Mouse (Mus musculus): ENCODE data around the gene Gm10354. TPM values are rescaled to one million over a fixed set of nuclear protein-coding genes. Genes with fewer than 3 reads are reported as not detected.
"Not testable (repeated sequence)": the region's sequence is repeated elsewhere in the genome, so short reads cannot be mapped to it uniquely, and the experiment has no call there.

Gm10354 gene
- polyA plus RNA-seq, 1 experiment from 2014 or later, result not detected

DNA sequence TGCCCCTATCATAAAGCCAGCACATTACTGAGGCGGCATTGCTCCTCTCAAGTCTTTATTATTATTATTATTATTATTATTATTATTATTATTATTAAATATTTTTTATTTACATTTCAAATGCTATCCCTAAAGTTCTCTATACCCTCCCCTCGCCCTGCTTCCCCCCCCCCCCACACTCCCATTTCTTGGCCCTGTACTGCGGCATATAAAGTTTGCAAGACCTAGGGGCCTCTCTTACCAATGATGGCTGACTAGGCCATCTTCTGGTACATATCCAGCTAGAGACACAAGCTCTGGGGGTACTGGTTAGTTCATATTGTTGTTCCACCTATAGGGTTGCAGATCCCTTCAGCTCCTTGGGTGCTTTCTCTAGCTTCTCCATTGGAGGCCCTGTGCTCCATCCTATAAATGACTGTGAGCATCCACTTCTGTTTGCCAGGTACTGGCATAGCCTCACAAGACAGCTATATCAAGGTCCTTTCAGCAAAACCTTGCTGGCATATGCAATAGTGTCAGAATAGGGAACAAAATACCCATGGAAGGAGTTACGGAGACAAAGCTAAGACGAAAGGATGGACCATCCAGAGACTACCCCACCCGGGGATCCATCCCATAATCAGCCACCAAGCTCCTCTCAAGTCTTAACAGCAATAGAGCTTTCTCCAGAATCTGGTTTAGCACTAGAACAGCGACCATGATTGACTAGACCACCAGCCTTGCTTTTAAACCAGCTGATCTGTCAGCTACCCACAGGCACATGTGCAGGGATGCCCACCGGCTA, 11.8 kb upstream of the Gm10354 start:
- H3K27me3 ChIP-seq; H3K4me1 ChIP-seq; H3K9ac ChIP-seq; H3K27ac ChIP-seq; H3K4me2 ChIP-seq; H3K4me3 ChIP-seq (replicated peaks); H3K36me3 ChIP-seq (replicated peaks): not testable (repeated sequence)
- H3K9me3 ChIP-seq, result peaks cover 20% of the 10 kb centered on the region
- WGBS, result 78% methylated on average over 8 of the region's 8 CpGs
- ATAC-seq (ENCODE audit: low FRiP score), result 0 out of 2 replicates have a peak, but pooled peaks have one; percentile 39

DNA sequence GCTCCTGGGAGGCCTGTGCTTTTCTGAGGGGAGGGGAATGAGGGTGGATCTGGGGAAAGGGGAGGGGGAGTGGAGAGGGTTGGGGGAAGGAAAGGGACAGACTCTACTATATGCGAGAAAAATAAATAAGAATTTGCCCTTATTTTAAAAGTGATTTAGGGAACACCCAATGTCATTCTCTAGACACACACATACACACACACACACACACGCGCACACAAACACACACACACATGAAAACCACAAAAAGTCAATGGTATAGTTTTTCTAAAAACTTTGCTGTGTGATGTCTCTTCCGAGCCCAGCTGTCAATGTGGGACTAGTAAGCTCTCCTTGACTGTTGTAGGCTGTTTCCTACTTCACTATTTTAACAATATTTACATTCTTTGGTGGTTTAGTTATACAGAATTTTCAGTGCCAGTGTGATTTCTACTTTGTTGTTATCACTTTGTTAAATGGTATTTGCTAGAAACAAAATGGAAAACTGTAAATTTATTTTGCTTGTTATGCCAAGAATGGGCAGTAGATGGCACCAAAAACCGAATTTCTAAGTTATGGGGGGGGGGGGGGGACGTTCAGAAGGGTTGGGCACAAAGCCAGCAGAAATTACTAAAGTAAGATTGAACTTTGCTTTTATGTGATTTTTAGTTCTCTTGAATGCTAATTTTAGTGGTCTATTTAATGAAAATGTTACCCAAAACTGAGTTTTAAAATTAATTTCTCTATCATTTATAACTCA, 8.1 kb upstream of the Gm10354 start:
- H3K27ac ChIP-seq; H3K36me3 ChIP-seq (replicated peaks); H3K9ac ChIP-seq; H3K27me3 ChIP-seq; H3K4me2 ChIP-seq; H3K4me1 ChIP-seq; H3K4me3 ChIP-seq (replicated peaks): not testable (repeated sequence)
- 46% methylated on average over 6 of the region's 6 CpGs for WGBS
- ATAC-seq (ENCODE audit: low FRiP score), result peak; percentile 71
- peaks cover 20% of the 10 kb centered on the region for H3K9me3 ChIP-seq

DNA sequence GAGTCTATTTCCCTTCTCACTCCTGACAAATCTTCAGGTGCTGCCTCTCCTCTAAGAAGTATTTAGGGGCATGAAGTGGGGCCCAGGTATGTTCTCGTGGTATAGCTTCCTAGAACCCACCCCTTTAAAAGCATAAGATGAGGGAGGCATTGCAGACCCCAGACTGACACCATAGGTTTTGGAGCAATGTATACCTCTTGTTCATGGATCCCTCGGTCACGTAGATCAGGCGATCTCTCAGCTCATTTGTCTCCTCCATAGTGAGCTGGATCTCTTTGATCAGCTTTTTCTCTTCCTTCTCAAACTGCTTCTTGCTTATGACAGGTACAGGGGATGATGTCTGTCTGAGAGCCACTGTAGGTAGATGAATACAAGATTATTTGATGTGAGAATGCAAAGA, 1.4 kb downstream of the Gm10354 start:
- not testable (repeated sequence) for H3K36me3 ChIP-seq (replicated peaks); H3K4me2 ChIP-seq; H3K4me1 ChIP-seq; H3K9ac ChIP-seq; H3K27me3 ChIP-seq; H3K4me3 ChIP-seq (replicated peaks); ATAC-seq (ENCODE audit: low FRiP score); H3K27ac ChIP-seq
- WGBS, result 71% methylated on average over 4 of the region's 4 CpGs
- peaks cover 32% of the 10 kb centered on the region for H3K9me3 ChIP-seq

DNA sequence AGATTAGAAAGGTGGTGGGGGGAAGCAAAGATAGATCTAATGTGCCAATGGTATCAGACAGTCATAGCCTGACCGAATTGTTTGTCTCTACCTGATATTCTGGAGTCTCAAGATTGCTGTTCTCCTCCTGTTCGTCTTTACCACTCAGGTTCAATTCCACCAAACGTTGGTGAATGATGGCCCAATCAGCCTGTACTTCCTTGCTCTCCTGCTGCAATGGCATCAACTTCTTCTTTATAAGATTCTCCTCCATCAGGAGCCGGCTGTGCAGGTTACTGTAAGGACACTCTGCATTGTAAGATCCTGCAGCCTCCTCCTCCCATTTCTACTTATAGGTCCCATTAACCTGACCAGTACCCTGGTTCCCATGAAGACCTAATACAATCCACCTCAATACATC, 3.4 kb downstream of the Gm10354 start:
- WGBS, result 71% methylated on average over 4 of the region's 4 CpGs
- H3K9me3 ChIP-seq, result peaks cover 39% of the 10 kb centered on the region

DNA sequence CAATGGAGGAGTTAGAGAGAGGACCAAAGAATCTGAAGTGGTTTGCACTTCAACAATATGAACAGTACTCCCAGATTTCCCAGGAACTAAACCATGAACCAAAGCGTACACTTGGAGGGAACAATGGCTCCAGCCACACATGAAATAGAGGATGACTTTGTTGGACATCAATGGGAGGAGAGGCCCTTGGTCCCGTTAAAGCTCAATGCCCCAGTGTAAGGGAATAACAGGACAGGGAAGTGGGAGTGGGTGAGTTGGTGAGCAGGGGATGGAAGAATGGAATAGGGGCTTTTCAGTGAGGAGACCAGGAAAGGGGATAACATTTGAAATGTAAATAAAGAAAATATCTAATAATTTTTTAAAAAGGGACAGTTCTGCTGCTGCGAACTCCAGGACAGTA, 5.9 kb downstream of the Gm10354 start:
- not testable (repeated sequence) for H3K4me2 ChIP-seq; H3K36me3 ChIP-seq (replicated peaks); H3K4me3 ChIP-seq (replicated peaks); H3K9ac ChIP-seq; H3K27me3 ChIP-seq; ATAC-seq (ENCODE audit: low FRiP score); H3K4me1 ChIP-seq; H3K27ac ChIP-seq
- H3K9me3 ChIP-seq, result peaks cover 27% of the 10 kb centered on the region
- WGBS, result 82% methylated on average over 3 of the region's 3 CpGs

More for the DNA sequence above, 3.4 kb downstream of the Gm10354 start:
- H3K27me3 ChIP-seq; H3K27ac ChIP-seq; H3K4me1 ChIP-seq; H3K9ac ChIP-seq; H3K4me3 ChIP-seq (replicated peaks); H3K4me2 ChIP-seq; ATAC-seq (ENCODE audit: low FRiP score); H3K36me3 ChIP-seq (replicated peaks): not testable (repeated sequence)

DNA sequence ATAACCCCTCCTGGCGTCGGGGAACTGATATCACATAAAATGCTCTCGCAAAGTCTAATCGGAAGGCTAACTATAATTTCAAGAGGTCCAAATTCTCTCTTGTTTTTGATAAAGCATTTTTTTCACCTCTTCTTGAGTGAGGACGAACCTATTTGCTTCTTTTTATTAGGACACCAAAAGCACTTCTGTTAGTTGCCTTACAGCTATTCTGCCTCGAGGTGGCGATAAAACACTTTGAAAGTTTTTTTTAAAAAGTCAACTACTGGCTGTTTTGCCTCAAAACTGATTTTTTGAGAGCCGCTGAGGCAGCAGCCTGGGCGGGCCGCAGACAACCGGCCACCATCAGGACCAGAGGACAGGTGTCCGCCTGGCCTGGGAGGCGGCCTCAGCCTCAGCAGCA, 14.9 kb downstream of the Gm10354 start:
- H3K27me3 ChIP-seq; H3K4me2 ChIP-seq; ATAC-seq (ENCODE audit: low FRiP score); H3K4me3 ChIP-seq (replicated peaks); H3K9ac ChIP-seq; H3K27ac ChIP-seq; H3K36me3 ChIP-seq (replicated peaks); H3K4me1 ChIP-seq: not testable (repeated sequence)
- H3K9me3 ChIP-seq, result peaks cover 17% of the 10 kb centered on the region
- WGBS, result 80% methylated on average over 13 of the region's 13 CpGs

DNA sequence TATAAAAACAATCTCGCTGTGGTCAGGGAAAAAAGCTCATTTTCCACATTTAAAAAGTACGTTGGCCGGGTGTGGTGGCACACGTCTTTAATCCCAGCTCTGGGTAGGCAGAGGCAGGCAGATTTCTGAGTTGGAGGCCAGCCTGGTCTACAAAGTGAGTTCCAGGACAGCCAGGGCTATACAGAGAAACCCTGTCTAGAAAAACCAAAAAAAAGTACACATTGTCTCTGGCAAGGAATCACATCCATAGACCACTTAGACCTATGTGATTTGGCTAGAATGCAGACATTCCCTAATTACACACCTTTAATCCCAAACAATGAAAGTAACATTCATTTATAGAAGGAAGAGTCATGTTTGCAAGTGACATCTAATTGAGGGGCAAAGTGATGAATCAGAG, 17.2 kb downstream of the Gm10354 start:
- H3K27ac ChIP-seq; H3K27me3 ChIP-seq; H3K4me1 ChIP-seq; H3K9ac ChIP-seq; H3K4me3 ChIP-seq (replicated peaks); H3K36me3 ChIP-seq (replicated peaks); H3K4me2 ChIP-seq; ATAC-seq (ENCODE audit: low FRiP score): not testable (repeated sequence)
- H3K9me3 ChIP-seq, result peaks cover 22% of the 10 kb centered on the region
- 79% methylated on average over 4 of the region's 4 CpGs for WGBS

DNA sequence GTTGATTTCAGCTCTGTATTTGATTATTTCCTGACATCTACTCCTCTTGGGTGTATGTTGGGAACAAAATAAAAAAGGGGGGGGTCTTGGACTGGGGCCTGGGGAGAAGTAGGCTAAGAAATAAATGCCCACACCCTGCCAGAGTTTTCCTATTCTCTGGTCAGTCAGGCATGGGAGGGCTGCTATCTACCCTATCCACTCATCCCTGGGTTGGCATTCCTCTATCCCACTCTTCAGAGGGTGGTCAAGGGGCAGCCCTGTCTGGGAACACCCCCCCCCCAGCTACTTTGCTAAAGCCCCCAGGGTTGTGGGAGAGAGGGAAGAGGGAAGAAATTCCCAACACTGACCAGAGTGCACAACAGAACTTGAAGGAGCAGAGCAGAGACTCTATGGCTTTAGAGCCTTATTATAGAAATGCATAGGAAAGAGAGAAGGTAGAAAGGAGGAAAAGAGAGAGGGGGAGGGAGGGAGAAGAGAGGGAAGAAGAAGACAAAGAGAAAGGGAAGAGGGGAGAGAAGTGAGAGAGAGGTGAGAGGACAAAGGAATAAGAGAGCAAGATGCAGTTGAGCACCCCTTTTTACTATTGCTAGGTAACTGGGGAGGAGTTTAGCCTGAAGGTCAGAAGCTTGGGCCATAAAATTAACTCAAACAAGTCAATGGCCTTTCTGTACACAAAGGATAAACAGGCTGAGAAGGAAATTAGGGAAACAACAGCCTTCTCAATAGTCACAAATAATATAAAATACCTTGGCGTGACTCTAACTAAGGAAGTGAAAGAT, 22.6 kb downstream of the Gm10354 start:
- not testable (repeated sequence) for H3K27ac ChIP-seq; H3K27me3 ChIP-seq; H3K9ac ChIP-seq; H3K4me1 ChIP-seq; H3K4me2 ChIP-seq; H3K4me3 ChIP-seq (replicated peaks); H3K36me3 ChIP-seq (replicated peaks)
- peak; percentile 41; the same call in 1 of the 2 replicates for ATAC-seq (ENCODE audit: low FRiP score)
- peaks cover 28% of the 10 kb centered on the region for H3K9me3 ChIP-seq
- 83% methylated on average over 1 of the region's 1 CpGs for WGBS

DNA sequence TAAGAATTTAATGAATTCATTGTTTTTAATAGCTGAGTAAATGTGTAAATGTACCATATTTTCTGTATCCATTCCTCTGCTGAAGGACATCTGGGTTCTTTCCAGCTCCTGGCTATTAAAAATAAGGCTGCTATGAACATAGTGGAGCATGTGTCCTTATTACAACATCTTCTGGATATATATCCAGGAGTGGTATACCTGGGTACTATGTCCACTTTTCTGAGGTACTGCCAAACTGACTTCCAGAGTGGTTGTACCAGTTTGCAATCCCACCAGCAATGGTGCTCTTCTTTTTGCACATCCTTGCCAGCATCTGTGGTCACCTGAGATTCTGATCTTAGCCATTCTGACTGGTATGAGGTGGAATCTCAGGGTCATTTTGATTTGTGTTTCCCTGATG, 25.1 kb downstream of the Gm10354 start:
- not testable (repeated sequence) for ATAC-seq (ENCODE audit: low FRiP score)
- peaks cover 26% of the 10 kb centered on the region for H3K9me3 ChIP-seq

DNA sequence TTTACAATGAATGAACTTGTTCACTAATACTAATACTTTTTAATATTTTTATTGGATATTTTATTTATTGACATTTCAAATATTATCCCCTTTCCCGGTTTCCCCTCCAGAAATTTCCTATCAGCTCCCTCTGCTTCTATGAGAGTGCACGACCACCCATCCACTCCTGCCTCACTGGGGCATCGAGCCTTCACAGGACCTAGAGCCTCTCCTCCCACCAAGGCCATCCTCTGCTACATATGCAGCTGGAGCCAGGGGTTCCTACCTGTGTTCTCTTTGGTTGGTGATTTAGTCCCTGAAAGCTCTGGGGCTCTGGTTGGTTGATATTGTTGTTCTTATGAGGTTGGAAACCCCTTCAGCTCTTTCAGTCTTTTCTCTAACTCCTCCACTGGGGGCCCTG, 26.0 kb downstream of the Gm10354 start:
- H3K4me3 ChIP-seq (replicated peaks); ATAC-seq (ENCODE audit: low FRiP score); H3K27me3 ChIP-seq; H3K4me1 ChIP-seq; H3K27ac ChIP-seq; H3K36me3 ChIP-seq (replicated peaks); H3K9ac ChIP-seq; H3K4me2 ChIP-seq: not testable (repeated sequence)
- WGBS, result 69% methylated on average over 3 of the region's 3 CpGs
- peaks cover 27% of the 10 kb centered on the region for H3K9me3 ChIP-seq

More for the DNA sequence above, 25.1 kb downstream of the Gm10354 start:
- not testable (repeated sequence) for H3K4me1 ChIP-seq; H3K27ac ChIP-seq; H3K36me3 ChIP-seq (replicated peaks); H3K27me3 ChIP-seq; H3K4me3 ChIP-seq (replicated peaks); H3K9ac ChIP-seq; H3K4me2 ChIP-seq

DNA sequence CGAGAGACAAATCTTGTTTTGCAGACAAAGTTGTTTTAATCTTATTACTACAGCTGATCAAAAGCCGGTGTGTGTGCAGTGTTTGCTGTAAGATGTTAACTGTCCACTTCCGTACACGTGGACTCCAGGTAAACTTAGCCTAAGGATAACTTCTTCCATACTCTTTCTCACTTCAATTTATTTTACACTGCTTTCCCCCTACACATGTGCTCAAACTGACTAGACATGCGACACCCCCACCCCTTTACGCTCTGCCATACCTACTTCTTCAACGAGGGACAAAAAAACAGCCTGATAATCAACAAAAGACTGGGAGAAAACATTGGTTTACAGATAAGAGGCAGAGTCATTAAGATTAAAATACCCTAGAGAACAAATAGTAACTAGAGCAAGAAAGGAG, 26.9 kb downstream of the Gm10354 start:
- not testable (repeated sequence) for H3K36me3 ChIP-seq (replicated peaks); H3K27ac ChIP-seq; H3K4me1 ChIP-seq; H3K27me3 ChIP-seq; H3K9ac ChIP-seq; H3K4me3 ChIP-seq (replicated peaks); H3K4me2 ChIP-seq
- 72% methylated on average over 7 of the region's 7 CpGs for WGBS
- peaks cover 27% of the 10 kb centered on the region for H3K9me3 ChIP-seq
- peak; percentile 57 for ATAC-seq (ENCODE audit: low FRiP score)

DNA sequence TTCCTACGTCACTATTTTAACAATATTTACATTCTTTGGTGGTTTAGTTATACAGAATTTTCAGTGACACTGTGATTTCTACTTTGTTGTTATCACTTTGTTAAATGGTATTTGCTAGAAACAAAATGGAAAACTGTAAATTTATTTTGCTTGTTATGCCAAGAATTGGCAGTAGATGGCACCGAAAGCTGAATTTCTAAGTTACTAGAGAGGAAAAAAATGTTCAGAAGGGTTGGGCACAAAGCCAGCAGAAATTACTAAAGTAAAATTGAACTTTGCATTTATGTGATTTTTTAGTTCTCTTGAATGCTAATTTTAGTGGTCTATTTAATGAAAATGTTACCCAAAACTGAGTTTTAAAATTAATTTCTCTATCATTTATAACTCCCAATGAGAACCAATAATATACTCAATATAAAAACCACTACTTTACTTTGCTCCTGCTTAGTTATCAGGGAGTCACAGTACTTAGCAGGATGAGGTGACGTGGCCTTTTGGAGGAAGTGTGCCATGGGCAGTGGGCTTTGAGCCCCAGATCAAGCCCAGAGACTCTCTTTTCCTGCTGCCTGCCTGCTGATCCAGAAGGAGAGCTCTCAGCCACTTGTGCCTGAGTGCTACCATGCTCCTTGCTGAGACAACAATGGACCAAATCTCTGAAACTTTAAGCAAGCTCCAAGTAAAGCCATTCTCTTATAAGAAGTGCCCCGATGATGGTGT, 31.1 kb downstream of the Gm10354 start:
- H3K9me3 ChIP-seq, result peaks cover 19% of the 10 kb centered on the region
- H3K27me3 ChIP-seq; H3K4me2 ChIP-seq; H3K36me3 ChIP-seq (replicated peaks); H3K4me3 ChIP-seq (replicated peaks); H3K27ac ChIP-seq; ATAC-seq (ENCODE audit: low FRiP score); H3K9ac ChIP-seq; H3K4me1 ChIP-seq: not testable (repeated sequence)
- 64% methylated on average over 4 of the region's 4 CpGs for WGBS
